ENCODE assay signal across 1 mouse cellular context in the genomic region with DNA sequence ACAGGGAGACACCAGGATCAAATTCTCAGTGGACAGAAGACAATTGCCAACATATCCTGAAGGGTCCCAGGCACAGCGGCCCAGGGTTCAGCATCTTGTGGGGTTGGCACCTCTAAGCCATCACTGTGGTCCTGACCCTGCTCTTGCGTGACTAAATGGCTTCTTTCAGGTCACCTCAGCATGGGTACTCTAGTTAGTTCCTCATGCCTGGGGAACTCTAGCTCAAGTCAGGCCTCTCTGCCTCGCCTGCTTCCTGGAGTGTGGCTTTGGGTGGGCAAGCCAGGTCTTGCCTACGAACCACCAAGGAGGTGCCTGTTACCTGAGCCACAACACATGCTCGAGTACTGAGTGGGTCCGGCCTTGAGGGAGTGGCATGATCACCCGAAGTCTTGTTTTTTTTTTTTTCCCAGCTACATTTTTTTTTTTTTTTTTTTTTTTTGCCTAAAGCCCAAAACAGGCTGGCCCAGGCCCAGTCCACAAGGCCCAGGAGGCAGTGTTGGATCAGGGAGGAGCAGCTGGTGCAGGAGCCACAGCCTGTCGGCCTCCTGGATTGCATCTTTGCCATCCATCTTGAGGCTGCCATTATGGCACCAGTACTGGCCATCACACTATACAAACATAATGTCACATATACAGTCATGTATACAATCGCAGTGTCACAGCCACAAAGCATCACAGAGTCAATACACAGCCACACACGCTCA.
TF ChIP-seq lines count a peak whose summit lies in the region.

No protein-coding gene starts in this region.

TF ChIP-seq in CH12.LX, 34 proteins besides CTCF, POLR2A, EP300 and RAD21 (continued from another document):
- TF ChIP-seq BHLHE40 (IDR thresholded peaks at IDR 0.05; ENCODE audit: low read depth, low read length) (peak; percentile 90), ZNF384 (IDR thresholded peaks at IDR 0.05; ENCODE audit: low read depth, low read length) (peak; percentile 99), ELF1 (IDR thresholded peaks at IDR 0.05; ENCODE audit: low read depth, low read length) (peak; percentile 90), TBP (conservative IDR thresholded peaks at IDR 0.05; ENCODE audit: low read depth, low read length) (peak; percentile 65), MAX (IDR thresholded peaks at IDR 0.05; ENCODE audit: low read length) (peak; percentile 90), ZC3H11A (IDR thresholded peaks at IDR 0.05; ENCODE audit: low read depth, low read length) (no peak), POLR2AphosphoS2 (IDR thresholded peaks at IDR 0.05; ENCODE audit: low read depth, low read length) (peak; percentile 56; the same call in 1 of the 2 replicates), ETS1 (conservative IDR thresholded peaks at IDR 0.05; ENCODE audit: low read depth, low read length) (peak; percentile 89), NRF1 (IDR thresholded peaks at IDR 0.05; ENCODE audit: low read depth, low read length) (0 out of 2 replicates have a peak, but pooled peaks have one; percentile 38), MAZ (IDR thresholded peaks at IDR 0.05; ENCODE audit: low read depth, low read length) (peak; percentile 82), USF2 (conservative IDR thresholded peaks at IDR 0.05; ENCODE audit: low read depth, low read length) (no peak), IRF4 (IDR thresholded peaks at IDR 0.05; ENCODE audit: low read depth, low read length) (peak; percentile 89; the same call in 1 of the 2 replicates), SMC3 (IDR thresholded peaks at IDR 0.05; ENCODE audit: low read depth, low read length) (no peak; the same call in 1 of the 2 replicates), JUND (conservative IDR thresholded peaks at IDR 0.05; ENCODE audit: low read depth, low read length) (no peak), ZKSCAN1 (IDR thresholded peaks at IDR 0.05; ENCODE audit: borderline replicate concordance, low read depth, low read length) (no peak), MXI1 (IDR thresholded peaks at IDR 0.05; ENCODE audit: low read depth, low read length) (peak; percentile 83), RCOR1 (conservative IDR thresholded peaks at IDR 0.05; ENCODE audit: low read depth, low read length) (peak; percentile 29), KAT2A (IDR thresholded peaks at IDR 0.05; ENCODE audit: insufficient replicate concordance, low read length) (no peak), SIN3A (IDR thresholded peaks at IDR 0.05; ENCODE audit: low read length) (peak; percentile 22; the same call in 1 of the 2 replicates), MEF2A (IDR thresholded peaks at IDR 0.05; ENCODE audit: borderline replicate concordance, low read depth, low read length) (peak; percentile 89), MYC (IDR thresholded peaks at IDR 0.05; ENCODE audit: low read depth, low read length) (peak; percentile 93), PAX5 (IDR thresholded peaks at IDR 0.05; ENCODE audit: low read length) (no peak), GABPA (IDR thresholded peaks at IDR 0.05; ENCODE audit: insufficient replicate concordance, low read depth, low read length) (no peak), MAFK (IDR thresholded peaks at IDR 0.05; ENCODE audit: insufficient replicate concordance, low read length) (0 out of 2 replicates have a peak, but pooled peaks have one; percentile 57), NELFE (IDR thresholded peaks at IDR 0.05; ENCODE audit: low read depth, low read length) (peak; percentile 64; the same call in 1 of the 2 replicates), TCF12 (IDR thresholded peaks at IDR 0.05; ENCODE audit: low read depth, low read length) (peak; percentile 97), CHD2 (IDR thresholded peaks at IDR 0.05; ENCODE audit: low read length) (peak; percentile 72), CHD1 (IDR thresholded peaks at IDR 0.05; ENCODE audit: low read depth, low read length) (peak; percentile 100), USF1 (IDR thresholded peaks at IDR 0.05; ENCODE audit: low read depth, low read length) (no peak), ZMIZ1 (IDR thresholded peaks at IDR 0.05; ENCODE audit: low read depth, low read length) (no peak; the same call in none of the 2 replicates)
TF ChIP-seq in CH12.LX: peak in this region for 21.
